Mouse (Mus musculus): Measurements from ENCODE around the gene Adgrg3.

Adgrg3 gene

GRCm38 (mm10) chr8:95017451-95017850 lies at the start of gene Adgrg3:
Gene Adgrg3 (plus strand): TSS chr8:95017692.
- DNase-seq (ENCODE audit: low spot score): no peak

DNA sequence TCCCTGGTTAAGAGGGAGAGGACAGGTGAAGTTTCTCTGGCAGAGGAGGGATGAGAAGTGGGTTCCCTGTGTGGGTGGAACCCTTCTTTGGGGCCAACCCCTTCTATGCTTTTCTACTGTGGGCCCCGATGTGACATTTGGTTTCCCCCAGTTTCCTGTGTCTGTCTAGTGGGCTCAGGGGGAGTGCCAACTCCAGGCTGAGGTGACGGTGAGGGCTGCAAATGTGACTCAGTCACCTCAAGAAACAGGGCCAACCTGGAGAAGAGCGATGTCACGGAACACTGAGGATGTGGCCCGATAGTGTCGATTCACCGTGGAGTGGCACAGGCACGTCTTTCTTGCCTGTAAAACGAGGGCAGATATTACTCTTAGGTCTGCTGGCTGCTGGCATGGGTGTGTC lies 44.2 kb upstream of the Adgrg3 start:
- DNase-seq (ENCODE audit: low spot score): no peak

GRCm38 (mm10) chr8:94973786-94974185 lies 43.7 kb upstream of the Adgrg3 start:
- DNase-seq (ENCODE audit: low spot score): no peak

GRCm38 (mm10) chr8:94974467-94975165 lies 42.9 kb upstream of the Adgrg3 start, which contains the start of gene Adgrg1:
Gene Adgrg1 (plus strand): TSS chr8:94974751.
- no peak for DNase-seq (ENCODE audit: low spot score)

GRCm38 (mm10) chr8:94976651-94977417 lies 40.7 kb upstream of the Adgrg3 start:
- no peak for DNase-seq (ENCODE audit: low spot score)

- DNase-seq (ENCODE audit: low spot score): no peak
Observed at GRCm38 (mm10) chr8:94978131-94978530, 39.4 kb upstream of the Adgrg3 start.

DNA sequence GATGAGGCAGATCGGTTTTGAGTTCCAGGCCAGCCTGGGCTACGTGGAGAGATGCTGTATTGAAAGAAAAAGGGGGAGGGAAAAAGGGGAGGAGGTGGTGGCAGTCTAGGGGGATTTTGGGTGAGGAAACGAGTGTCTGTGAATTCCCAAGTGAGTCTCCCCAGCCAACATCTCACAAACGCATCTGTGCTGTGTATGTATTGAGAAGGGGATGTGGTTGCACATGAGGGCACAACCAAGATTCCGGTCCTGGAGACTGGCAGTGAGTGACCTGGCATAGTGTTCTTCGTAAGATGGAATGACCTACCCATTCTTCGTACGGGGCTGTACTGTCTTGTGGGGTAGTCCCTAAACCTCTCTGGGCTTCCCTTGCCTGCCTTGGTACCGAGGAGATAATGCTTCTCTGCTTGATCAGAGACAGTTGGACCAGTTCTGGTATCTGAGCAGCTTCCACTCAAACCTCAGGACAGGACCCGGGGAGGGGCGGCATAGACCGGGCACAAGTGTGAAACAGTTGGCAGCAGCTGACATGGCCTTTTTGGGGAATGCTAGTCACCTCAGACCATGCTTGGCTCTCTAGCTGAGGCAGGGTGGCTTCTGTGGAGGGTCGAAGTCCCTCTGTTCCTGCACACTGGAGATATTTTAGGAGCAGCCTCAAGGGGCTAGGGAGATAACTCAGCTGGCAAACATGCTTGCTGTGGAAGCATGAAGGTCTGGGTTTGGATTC lies 38.7 kb upstream of the Adgrg3 start:
- no peak for DNase-seq (ENCODE audit: low spot score)

DNA sequence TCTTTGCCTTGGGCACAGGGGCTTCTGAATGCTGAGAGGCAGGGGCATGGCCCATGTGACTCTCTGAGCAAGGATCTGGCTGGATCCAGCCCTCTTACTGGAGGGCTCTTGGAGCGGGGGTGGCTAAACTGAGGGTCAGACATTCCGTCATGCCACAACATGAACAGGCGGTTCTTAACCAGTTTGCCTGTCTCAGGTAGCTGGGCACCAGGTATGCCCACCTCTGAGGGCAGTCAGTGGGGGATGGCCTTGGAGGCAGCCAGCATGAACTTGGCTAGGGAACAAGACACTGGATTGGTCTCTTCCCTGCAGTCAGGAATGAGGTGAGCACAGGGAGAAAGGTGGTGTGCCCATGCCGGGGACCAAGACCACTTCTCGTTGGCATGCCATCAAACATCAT lies 37.3 kb upstream of the Adgrg3 start:
- DNase-seq (ENCODE audit: low spot score): no peak

DNA sequence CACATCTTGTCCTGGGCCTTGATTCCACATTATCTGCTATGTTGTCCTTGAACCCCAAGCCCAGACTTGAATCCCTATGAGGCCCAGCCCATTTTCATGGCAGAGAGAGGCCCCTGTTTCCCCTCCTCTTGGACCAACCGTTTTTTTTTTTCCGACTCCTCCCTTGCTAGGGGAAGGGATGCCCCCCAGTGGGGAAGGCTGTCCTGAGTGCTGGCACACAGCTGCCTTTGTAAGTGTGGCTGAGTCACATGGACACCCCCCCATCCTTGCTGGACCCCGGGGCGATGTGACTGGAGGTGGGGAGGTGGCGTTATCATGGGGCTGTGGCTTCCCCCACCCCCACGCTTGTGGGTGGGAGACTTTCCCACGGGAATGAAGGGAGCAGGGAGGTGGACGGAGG lies 36.5 kb upstream of the Adgrg3 start:
- DNase-seq (ENCODE audit: low spot score): no peak

GRCm38 (mm10) chr8:94981848-94982247 lies 35.6 kb upstream of the Adgrg3 start:
- no peak for DNase-seq (ENCODE audit: low spot score)

- no peak for DNase-seq (ENCODE audit: low spot score)
Observed at GRCm38 (mm10) chr8:94983146-94983545, 34.3 kb upstream of the Adgrg3 start.

- DNase-seq (ENCODE audit: low spot score): peak; percentile 67
Observed at GRCm38 (mm10) chr8:94983881-94984516, 33.5 kb upstream of the Adgrg3 start.

GRCm38 (mm10) chr8:94985023-94985422 lies 32.5 kb upstream of the Adgrg3 start:
- DNase-seq (ENCODE audit: low spot score): no peak

DNA sequence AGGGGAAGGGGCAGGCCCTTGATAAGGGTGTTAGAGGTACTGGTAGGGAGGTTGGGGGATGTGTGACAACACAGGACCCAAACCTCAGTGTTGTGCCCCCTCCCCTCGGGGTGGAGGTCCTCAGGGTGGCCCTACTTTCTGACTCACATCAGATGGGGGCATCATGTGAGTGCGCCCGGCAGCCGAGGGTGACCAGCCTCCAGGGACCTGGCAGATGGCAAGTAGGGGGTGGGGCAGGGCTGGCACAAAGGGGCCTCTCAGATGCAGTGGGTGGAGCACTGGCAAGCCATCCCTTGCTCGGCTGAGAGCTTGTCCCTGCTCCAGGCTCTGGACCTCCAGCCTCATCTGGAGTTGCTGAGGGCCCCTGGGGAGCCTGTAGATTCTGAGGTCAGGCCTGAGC lies 30.8 kb upstream of the Adgrg3 start:
- no peak for DNase-seq (ENCODE audit: low spot score)

DNA sequence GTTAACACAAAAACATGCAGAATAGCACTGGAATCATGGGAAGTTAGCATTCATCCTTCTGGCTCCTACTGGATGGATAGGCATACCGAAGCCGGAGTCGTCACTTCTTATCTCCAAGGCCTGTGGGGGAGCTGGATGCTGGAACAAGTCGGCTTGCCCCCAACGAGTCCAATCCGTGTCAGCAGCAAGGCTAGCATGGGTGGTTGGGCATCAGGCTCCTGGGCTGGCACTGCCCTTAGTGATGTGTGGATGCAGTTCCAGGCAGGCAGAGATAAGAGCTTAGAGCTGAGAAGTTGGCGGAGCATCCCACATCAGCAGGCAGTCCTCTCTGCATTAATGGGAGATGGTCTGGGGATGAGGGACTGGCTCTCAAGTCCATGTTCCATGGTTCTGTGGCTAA lies 29.9 kb upstream of the Adgrg3 start:
- no peak for DNase-seq (ENCODE audit: low spot score)

DNA sequence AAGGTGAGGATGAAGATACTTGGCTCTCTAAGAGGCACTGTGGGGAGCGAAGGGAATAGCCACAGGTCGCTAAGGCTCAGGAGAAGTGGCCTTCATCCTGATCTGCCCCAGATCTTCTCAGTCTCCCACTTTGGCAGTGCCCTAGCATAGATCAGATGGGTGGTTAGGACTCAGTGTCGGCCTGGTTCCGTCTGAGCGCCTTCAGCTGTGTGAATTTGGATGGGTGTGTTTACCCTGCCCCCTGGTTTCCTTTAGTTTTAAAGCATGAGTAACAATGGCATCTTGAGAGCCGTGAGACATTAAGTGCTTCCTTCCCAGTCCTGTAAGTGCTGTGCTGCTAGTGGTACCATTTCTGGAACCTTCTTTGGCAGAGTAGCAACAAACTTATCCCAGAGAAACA lies 28.9 kb upstream of the Adgrg3 start:
- DNase-seq (ENCODE audit: low spot score): no peak

DNA sequence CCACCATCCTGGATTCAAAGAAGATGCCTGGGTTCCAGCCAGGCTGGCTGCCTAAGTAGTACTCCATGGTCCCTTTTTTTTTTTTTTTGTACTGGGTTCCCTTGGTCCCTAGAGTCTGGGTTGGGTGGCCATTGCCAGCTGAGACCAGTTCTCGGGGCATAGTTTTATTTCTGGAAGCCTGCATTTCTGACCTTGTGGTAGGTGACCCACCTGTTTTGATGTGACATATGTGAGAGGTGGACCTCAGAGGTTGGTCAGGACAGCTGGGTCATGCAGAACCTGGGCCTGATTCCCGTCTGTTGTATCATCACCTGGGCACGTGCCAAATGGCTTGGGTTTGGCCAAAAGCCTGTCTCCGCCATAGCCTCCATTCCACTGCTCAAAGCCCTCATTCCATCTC lies 27.8 kb upstream of the Adgrg3 start:
- no peak for DNase-seq (ENCODE audit: low spot score)

- no peak for DNase-seq (ENCODE audit: low spot score)
Observed at GRCm38 (mm10) chr8:94990598-94991453, 26.7 kb upstream of the Adgrg3 start.

DNA sequence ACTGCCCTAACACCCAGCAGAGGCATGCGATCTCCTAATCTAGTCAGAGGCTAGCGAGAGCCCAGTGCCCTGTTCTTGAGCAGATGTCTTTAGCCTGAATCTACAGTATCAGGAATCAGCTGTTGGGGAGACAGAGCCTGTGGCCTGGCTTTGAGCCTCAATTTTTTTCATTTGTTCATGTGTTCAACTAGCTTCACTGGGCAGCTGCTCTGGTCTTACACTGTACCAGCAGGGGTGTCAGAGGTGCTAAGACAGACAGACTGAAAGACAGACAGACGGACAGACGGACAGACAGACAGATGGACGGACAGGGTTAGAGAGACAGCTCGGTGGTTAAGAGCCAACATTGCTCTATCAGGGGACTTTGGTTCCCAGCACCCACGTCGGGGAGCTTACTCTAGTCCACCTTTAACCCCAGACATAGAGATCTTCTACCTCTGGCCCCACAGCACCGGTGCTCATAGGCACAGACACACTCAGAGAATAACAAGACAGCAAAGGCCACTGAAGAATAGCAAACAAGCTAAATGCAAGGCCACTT lies 26.0 kb upstream of the Adgrg3 start:
- DNase-seq (ENCODE audit: low spot score): no peak

DNA sequence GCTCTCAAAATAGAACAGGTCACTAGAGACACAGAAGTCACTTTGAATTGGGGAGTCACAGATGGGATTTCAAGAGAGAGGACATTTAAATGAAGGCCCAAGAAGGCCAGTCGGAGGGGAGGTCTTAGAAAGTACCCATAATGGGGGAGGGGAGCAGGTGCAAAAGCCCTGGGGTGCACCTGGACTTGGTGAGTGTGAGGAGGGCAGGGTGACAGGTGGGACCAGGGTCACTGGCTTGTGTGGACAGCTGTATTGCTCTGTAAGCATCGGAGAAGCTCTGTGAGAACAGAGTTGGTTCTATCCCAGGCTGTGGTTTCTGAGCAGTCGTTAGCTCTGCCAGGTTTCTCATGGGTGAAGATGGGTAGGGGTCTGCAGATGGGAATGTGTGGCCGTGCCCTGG lies 25.5 kb upstream of the Adgrg3 start:
- DNase-seq (ENCODE audit: low spot score): no peak

DNA sequence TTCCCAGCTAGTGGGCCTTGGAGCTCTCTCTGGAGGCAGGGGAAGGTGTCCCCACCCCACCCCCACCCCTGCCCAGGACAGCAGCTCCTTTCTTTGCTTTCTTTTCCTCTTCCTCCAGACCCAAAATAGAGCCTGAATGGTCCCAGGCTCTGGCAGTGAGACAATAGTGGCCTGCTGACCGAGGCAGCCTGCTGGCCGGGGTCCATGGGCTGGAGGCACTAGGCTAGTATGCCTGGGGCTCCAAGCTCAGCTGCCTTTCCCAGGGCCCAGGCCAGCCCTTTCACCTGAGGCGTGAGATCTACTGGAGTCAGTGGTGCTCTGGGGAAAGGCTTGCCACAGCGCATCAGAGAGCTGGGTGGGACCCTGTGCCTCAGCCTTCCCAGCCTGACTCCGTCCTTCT lies 25.0 kb upstream of the Adgrg3 start:
- DNase-seq (ENCODE audit: low spot score): peak; percentile 19
